Mouse (Mus musculus): ENCODE measurements around the gene Mr1.

Gene Mr1

GRCm38 (mm10) chr1:155127429-155127934, 19.1 kb downstream of the Mr1 start:
- no peak for DNase-seq (ENCODE audit: extremely low spot score, low spot score)

DNA sequence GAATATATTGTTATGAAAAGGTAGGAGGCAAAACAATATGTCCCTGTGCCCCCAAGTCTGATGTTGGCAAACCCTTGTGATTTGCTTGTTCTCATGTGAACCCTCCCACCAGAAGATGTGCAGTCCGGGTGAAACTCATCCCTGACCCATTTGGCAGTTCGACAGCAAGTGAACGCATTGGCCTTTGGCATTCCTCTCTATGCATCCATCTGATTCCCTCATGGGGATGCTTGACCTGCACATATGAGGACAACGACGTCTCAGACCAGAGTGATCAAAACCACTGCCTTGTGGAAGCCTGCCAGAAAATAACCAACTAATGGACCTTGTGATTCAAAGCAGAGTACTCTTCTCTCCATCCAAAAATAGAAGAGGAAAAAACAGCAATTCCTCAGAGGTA, 19.9 kb downstream of the Mr1 start:
- DNase-seq (ENCODE audit: extremely low spot score, low spot score) = no peak

- no peak for DNase-seq (ENCODE audit: extremely low spot score, low spot score)
Measured at GRCm38 (mm10) chr1:155124397-155124796, 22.2 kb downstream of the Mr1 start.

GRCm38 (mm10) chr1:155121977-155122939, 24.4 kb downstream of the Mr1 start:
- DNase-seq (ENCODE audit: extremely low spot score, low spot score) = no peak

- DNase-seq (ENCODE audit: extremely low spot score, low spot score) = no peak
Measured at GRCm38 (mm10) chr1:155119719-155120118, 26.9 kb downstream of the Mr1 start.

GRCm38 (mm10) chr1:155113946-155114345, 32.7 kb downstream of the Mr1 start:
- no peak for DNase-seq (ENCODE audit: extremely low spot score, low spot score)

DNA sequence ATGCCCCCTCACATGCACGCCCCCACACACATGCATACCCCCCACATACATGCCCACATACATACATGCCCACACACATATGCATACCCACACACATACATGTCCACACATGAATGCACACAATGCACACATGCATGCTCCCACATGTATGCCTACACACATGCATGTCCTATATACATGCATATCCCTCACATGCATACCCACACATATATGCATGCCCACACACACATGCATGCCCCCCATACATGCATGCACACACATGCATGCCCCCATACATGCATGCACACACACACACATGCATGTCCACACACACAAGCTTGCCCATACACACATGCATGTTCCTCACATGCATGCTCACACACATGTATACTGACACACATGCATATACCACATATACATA, 33.7 kb downstream of the Mr1 start:
- DNase-seq (ENCODE audit: extremely low spot score, low spot score) = no peak

GRCm38 (mm10) chr1:155112118-155112517, 34.5 kb downstream of the Mr1 start:
- no peak for DNase-seq (ENCODE audit: extremely low spot score, low spot score)

GRCm38 (mm10) chr1:155111491-155111890, 35.1 kb downstream of the Mr1 start:
- DNase-seq (ENCODE audit: extremely low spot score, low spot score) = no peak

DNA sequence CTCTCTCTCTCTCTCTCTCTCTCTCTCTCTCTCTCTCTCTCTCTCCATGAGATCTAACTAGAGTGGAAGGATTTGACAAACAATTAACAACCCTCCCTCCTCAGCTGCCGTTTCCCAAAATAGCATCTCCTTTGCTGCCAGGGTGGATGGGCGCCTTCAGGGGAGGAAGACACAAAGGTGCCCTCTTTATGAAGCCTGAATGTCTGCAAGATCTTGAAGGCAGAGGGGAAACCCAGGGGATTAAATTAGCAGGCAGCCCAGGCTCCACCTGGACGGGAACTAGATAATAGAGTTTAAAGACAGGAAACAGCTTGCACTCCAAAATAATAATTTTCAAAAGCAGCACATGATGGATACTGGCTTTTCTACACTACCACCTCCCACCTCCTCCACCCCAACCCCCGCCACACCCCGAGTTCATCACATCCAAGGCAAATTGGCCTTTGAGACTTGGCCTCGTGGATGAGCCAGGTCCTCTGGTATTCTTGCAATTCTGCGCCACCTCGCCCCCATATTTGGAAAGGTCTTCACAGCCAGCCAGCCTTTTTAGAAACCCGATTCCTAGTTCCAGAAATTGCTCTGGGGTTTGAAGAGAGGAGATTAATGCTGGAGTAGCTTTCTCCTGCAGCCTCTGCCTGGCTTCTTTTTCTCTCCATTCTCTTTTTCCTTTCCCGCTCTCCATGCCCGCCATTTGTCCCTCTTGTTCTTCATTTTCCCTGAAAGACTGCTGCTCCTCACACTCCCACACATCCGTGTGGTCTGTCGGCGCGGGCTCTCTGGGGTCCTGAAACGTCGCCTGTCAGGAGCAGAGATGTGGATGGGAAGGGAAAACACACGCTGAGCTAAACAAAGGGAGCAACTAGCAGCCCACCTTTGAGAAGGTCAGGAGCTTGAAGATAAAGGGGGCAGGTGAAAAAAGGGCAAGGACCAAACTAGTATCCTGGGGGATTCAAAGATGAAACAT, 36.9 kb downstream of the Mr1 start:
- no peak for DNase-seq (ENCODE audit: extremely low spot score, low spot score)

GRCm38 (mm10) chr1:155108412-155108811, 38.2 kb downstream of the Mr1 start:
- no peak for DNase-seq (ENCODE audit: extremely low spot score, low spot score)

- DNase-seq (ENCODE audit: extremely low spot score, low spot score) = no peak
Measured at GRCm38 (mm10) chr1:155107843-155108242, 38.8 kb downstream of the Mr1 start.

- DNase-seq (ENCODE audit: extremely low spot score, low spot score) = no peak
Measured at GRCm38 (mm10) chr1:155106310-155106709, 40.3 kb downstream of the Mr1 start.

- no peak for DNase-seq (ENCODE audit: extremely low spot score, low spot score)
Measured at GRCm38 (mm10) chr1:155103991-155104390, 42.6 kb downstream of the Mr1 start.

GRCm38 (mm10) chr1:155102631-155103030, 44.0 kb downstream of the Mr1 start:
- no peak for DNase-seq (ENCODE audit: extremely low spot score, low spot score)

DNA sequence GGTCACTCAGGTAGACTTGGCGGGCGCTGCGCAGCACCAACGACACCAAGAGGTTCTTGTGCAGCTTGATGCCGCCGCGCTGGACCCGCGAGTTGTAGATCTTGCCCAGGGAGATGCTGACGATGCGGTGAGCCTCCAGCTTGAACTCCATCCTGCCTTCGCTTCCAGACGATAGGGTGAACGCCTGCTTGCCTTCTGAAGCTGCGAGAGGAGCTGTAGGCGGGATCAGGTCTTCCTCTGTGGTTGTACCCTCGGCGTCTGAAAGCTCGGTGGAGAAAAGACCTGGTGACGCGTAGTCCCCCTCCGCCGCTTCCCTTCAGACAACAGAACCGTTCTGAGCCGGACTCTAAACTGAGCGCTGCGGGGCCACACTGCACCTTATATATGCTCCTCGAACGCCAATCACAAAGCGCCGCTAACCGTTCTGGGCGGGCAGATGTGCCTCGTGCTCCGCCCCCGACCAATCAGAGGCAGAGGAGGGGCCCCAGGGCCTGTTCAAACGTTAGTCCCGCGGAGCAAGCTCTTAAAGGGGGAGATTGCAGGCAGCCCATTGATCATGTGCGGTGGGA, 47.2 kb downstream of the Mr1 start, which contains the start of gene Ier5:
Ier5 (minus strand) TSS at position 357 of the 569 bp plus-strand sequence.
- peak; percentile 97 for DNase-seq (ENCODE audit: extremely low spot score, low spot score)

- peak; percentile 77 for DNase-seq (ENCODE audit: extremely low spot score, low spot score)
Measured at GRCm38 (mm10) chr1:155098486-155099279, 47.9 kb downstream of the Mr1 start.

GRCm38 (mm10) chr1:155097931-155098485, 48.6 kb downstream of the Mr1 start:
- peak; percentile 71 for DNase-seq (ENCODE audit: extremely low spot score, low spot score)

DNA sequence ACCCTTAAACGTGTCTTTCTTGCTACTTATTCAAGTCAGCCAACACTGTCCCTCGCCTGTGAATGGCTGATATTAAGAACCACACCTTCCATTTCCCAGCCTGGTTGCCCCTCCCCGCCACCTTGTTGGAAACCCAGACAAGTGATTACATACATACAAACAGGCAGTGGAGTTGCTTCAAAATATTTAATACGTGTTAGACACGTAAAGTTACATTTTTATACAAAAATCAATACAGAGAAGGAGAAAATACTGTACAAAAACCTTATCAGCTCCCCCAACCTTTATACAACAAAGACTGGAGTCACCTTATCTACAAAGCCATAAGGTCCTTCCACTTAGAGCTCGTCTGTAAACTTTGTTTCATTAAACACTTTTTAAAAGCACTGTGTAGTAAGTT, 49.3 kb downstream of the Mr1 start:
- no peak for DNase-seq (ENCODE audit: extremely low spot score, low spot score)

DNA sequence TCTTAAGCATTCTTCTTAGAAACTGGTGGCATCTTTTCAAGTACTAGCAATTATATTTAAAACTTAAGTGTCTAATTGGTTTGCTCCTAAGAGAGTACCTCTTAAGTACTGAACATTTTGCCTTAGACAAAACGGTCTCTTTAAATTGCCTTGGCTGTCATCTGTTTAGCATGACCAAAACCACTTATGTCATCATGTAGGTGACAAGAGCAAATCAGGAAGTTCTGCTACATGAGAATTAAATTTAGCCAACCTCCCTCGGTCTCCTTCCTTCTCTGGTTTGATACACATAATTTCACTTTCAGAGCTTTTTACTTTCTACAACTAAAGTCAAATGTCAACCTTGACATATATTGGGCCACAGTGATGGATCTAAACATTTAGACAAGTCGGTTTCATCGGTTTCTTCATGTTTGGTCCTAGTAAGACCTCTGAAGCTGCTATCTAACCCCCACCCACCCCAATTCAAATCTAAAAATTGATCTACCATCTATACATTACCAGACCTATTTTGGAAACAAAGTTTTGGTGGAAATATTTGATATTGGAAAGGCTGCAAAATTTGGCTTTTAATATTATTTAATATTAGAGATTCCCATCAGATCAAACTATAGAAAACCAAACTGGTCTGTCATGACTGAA, 49.9 kb downstream of the Mr1 start:
- no peak for DNase-seq (ENCODE audit: extremely low spot score, low spot score)

Data from neural tube, embryonic 10.5 days (tissue).